Mouse (Mus musculus) B cell, adult 2 months (primary cell): ENCODE measurements around the gene Tanc1.

Experiments
- DNase-seq, 2 experiments: peaks; one replicate each; pipeline ENCODE4 v3.0.0; 2022

The Tanc1 gene

DNA sequence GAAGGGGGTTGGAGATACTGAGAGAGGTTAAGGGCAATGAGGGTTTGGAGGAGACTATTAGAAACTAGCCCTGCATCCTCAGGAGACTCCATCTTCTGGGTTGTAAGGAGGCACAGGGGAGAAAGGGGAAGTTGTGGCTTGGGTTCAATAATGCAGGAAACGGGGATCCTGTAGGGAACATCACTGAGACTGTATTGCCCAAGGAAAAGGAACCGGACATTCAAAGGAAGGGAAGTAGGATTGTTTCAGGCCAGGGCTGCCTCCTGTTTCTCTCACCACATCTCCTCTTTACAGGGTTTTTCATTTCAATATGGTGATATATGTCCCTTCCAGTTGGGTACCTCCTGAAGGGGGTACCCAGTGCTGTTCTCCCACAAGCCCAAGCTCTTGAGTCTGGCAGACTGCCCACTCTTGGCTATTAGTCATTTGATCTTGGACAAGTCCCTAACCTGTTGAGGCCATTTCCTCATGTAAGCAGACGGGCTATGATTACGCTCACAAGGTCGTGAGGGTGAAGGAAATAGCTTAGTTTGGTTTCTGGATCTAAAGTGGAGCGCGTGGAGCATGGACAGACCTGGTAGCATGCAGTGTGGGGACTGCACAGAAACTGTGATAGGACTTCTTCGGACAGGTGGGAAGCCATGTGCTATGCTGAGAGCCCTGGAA lies 191.0 kb downstream of the Tanc1 start:
- no peak for DNase-seq

DNA sequence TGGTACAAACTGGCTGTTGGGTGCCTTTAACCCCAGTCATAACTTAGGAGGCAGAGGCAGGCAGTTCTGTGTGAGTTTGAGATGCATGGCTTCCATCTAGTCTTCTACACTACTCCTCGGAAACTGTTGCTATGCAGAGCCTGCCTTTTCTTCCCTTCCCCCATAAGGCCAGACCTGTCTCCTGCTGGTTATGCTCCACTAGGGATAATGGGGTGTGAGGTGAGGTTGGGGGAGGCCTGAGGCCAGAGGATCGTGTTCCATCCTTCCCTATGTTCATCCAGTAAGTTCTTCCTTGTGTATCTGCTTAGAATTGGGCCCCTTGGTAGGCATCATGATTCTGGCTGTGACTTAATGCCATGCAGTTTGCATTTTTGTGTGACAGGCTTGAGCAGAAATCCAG lies 193.8 kb downstream of the Tanc1 start:
- no peak for DNase-seq

GRCm38 (mm10) chr2:59806038-59806437 lies 194.2 kb downstream of the Tanc1 start:
- DNase-seq: no peak

- no peak for DNase-seq
Measured at GRCm38 (mm10) chr2:59808608-59809007, 196.8 kb downstream of the Tanc1 start.

DNA sequence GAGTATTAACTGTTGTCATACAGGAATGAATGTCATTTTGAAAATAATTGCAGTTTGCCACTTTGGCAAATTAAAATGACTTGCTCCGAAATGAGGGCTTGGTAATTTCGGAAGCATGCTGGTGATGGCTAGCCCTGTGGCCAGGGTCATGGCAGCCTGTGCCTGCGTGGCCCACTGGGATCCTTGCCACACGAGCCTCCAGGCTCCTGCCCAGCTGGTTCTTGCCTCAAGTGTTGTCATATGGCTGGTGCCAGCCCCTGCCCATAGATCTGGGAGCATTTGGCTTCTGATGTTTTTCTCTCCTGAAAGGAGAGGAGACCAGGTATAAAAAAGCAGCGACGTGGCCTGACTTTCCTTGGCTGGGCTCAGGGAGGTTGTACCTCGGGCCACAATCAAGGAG lies 198.2 kb downstream of the Tanc1 start:
- no peak for DNase-seq

DNA sequence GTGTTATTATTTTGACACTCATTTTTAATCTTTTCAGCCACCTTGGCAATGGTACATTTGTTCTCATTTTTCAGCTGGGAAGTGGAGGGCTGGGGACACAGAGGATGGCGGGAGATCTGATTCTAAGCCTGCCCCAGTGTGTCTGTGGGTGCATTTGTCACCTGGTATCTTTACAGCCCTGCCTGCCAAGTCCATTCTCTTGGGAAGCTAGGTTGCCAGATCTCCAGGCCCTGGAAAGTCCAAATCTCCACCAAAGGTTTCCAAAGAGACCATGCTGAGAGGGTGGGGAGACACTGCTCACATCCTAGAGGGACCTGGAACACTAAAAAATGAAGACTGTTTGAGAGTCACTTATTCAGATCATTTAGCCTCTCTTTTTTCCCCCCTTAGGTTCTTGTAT lies 199.4 kb downstream of the Tanc1 start:
- DNase-seq: no peak

- no peak for DNase-seq
Measured at GRCm38 (mm10) chr2:59812641-59813040, 200.8 kb downstream of the Tanc1 start.

DNA sequence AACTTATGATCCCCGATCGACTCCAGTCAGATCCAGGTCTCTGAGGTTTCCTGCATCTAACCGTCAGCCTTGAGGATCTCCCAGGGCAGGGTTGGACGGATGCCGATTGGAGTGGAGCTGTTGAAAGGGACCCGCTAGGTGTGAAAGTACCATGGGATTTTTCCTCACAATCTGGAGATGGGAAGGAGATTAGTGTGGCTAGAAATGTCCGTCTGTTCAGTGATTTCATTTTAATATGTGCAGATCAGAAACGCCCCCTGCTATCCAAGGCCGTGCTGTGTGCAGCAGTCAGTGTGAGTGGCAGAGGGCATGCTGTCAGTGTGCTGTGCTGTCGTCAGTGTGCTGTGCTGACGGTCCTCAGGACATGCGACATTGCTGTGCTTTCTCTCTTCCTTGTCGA lies 201.6 kb downstream of the Tanc1 start:
- DNase-seq: no peak

GRCm38 (mm10) chr2:59814997-59815396 lies 203.2 kb downstream of the Tanc1 start:
- DNase-seq: no peak

- no peak for DNase-seq
Measured at GRCm38 (mm10) chr2:59818663-59819062, 206.8 kb downstream of the Tanc1 start.

GRCm38 (mm10) chr2:59819415-59819814 lies 207.6 kb downstream of the Tanc1 start:
- no peak for DNase-seq

GRCm38 (mm10) chr2:59820088-59820487 lies 208.2 kb downstream of the Tanc1 start:
- DNase-seq: no peak

- DNase-seq: no peak
Measured at GRCm38 (mm10) chr2:59821044-59821443, 209.2 kb downstream of the Tanc1 start.

- no peak for DNase-seq
Measured at GRCm38 (mm10) chr2:59824289-59824688, 212.4 kb downstream of the Tanc1 start.

GRCm38 (mm10) chr2:59825380-59825779 lies 213.5 kb downstream of the Tanc1 start:
- DNase-seq: no peak

DNA sequence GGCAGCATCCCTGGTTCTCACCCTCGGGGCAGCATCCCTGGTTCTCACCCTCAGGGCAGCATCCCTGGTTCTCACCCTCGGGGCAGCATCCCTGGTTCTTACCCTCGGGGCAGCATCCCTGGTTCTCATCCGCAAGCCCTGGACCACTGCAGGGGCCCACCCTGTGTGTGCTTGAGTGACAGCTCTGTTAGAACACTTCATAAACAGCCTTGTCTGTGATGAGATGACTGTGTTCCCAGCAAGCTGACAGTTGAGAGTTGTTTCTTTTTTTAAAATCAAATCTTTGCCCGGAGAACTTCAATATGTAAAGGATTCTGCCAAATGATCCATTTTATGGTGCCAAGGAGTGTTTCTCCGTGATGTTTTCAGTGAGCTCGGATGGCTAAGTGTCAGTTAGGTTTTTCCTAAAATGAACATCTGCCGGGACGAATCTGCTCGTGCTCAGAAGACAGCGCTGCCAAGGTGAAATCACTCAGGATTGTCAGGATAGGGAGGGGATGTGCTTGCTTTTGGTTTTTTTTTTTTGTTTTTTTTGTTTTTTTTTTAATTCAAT lies 216.3 kb downstream of the Tanc1 start:
- no peak for DNase-seq

- no peak for DNase-seq
Measured at GRCm38 (mm10) chr2:59828777-59829508, 217.1 kb downstream of the Tanc1 start.

- no peak for DNase-seq
Measured at GRCm38 (mm10) chr2:59829718-59830117, 217.9 kb downstream of the Tanc1 start.

DNA sequence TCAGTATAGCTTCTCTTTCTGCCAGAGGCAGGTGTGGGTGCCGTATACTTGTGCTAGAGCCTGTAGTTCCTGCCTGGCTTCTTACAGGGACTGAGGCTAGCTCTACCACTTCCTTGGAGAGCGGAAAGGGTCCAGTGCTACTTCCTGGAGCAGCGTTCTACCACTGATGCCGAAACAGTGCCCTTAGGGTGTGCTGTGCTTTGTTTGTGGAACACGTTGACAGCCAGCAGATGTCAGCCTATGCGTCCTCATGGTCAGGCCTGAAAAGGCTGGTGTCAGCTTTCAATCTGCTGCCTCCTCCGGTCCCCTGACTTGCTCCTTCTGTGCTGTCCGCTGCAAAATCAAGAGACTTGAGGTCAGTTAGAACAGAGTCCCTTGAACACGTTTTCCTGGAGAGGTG lies 218.3 kb downstream of the Tanc1 start:
- DNase-seq: no peak

GRCm38 (mm10) chr2:59830940-59831339 lies 219.1 kb downstream of the Tanc1 start:
- no peak for DNase-seq

- no peak for DNase-seq
Measured at GRCm38 (mm10) chr2:59831831-59832230, 220.0 kb downstream of the Tanc1 start.

GRCm38 (mm10) chr2:59838825-59839224 lies 227.0 kb downstream of the Tanc1 start:
- DNase-seq: no peak

DNA sequence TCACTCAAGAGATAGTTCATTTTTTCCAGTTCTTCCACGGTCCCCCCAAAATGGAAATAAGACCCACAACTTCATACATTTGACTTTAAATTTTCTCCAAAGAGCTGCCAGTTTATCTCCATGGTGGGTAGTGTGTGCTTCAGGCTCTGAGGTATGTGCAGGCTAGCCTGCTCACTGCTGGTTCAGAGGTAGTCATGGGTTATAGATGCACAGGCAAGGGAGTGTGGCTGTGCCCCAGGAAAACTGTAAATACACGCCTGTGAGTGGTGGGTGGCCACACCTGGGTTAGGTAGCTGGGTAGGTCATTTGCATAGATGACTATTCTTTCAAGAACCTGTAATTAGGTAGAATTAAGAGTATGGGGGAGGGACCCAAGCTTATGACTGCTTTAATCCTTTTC lies 227.9 kb downstream of the Tanc1 start:
- DNase-seq: no peak

DNA sequence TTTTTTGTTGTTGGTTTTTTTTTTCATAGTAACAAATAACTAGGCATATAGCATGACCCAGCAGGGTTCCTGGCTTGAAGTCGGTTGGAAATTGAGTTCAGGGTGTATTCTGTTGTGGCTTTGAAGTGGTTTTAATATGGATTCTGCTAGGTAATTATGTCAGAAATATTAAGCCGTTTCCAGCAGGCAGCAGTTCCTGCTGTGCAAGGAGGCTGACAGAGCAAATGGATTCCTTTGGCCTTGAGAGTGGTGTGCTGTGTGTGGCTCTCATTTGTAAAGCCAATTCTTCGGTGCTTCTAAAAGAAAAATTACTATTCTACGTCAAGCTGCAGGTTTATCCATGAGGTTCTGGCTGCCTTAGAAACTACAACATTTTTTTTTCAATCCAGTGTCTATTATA lies 228.3 kb downstream of the Tanc1 start:
- no peak for DNase-seq
